Mouse (Mus musculus) kidney, embryonic 16.5 days (tissue): ENCODE data around the gene Insm1. TPM values are rescaled to one million over a fixed set of nuclear protein-coding genes. Genes with fewer than 3 reads are reported as not detected.

Experiments
- ATAC-seq: fragments of 200-750 bp; cut with Nextera tagmentation; 2 replicates; pipeline ENCODE4 v1.8.0; 2017; ENCODE audit warnings: moderate TSS enrichment; ENCODE audit not compliant: low FRiP score, low TSS enrichment
- H3K27ac ChIP-seq: fragments of 300-500 bp; sonication (generic); 2 replicates; pipeline ENCODE4 v1.5.1; 2014; ENCODE audit warnings: low read length
- H3K27me3 ChIP-seq: fragments of 300-500 bp; sonication (generic); 2 replicates; pipeline ENCODE4 v1.6.1; 2014; ENCODE audit warnings: low read length, control low read depth, mixed read lengths; ENCODE audit not compliant: insufficient read depth
- H3K36me3 ChIP-seq: fragments of 300-500 bp; sonication (generic); 2 replicates; pipeline ENCODE4 v1.6.1; 2014; ENCODE audit warnings: low read length, control low read depth, mixed read lengths; ENCODE audit not compliant: insufficient read depth
- H3K4me1 ChIP-seq: fragments of 300-500 bp; sonication (generic); 2 replicates; pipeline ENCODE4 v1.6.1; 2014; ENCODE audit warnings: low read length, control low read depth, mixed read lengths; ENCODE audit not compliant: insufficient read depth
- H3K4me2 ChIP-seq: fragments of 300-500 bp; sonication (generic); replicated peaks from 2 replicates; pipeline ENCODE4 v1.6.1; 2014; ENCODE audit warnings: low read depth, low read length
- H3K4me3 ChIP-seq: fragments of 300-500 bp; sonication (generic); 2 replicates; pipeline ENCODE4 v1.5.1; 2014; ENCODE audit warnings: mild to moderate bottlenecking, low read length
- H3K9ac ChIP-seq: fragments of 300-500 bp; sonication (generic); replicated peaks from 2 replicates; pipeline ENCODE4 v1.6.1; 2014; ENCODE audit warnings: low read length
- H3K9me3 ChIP-seq: fragments of 300-500 bp; sonication (generic); 2 replicates; pipeline ENCODE4 v1.6.1; 2016; ENCODE audit warnings: low read length, control low read depth
- WGBS: fragments of 180-500 bp; shearing (Covaris S2); extraction: QIAGEN DNeasy Blood & Tissue Kit; methylation state at CpG from one replicate; pipeline ENCODE4 v1.1.7; 2014; 5-methylcytosine and 5-hydroxymethylcytosine counted together
- polyA plus RNA-seq: library from polyadenylated mRNA; unstranded; fragments of >200 nt; fragmentation: Nextera tagmentation; extraction: Ambion mirVana; gene quantifications from 2 replicates; pipeline ENCODE4 v1.2.1, GENCODE M21; 2015

Gene Insm1
- polyA plus RNA-seq: not detected in 2 replicates

GRCm38 (mm10) chr2:146221076-146221928 lies at the start of gene Insm1:
Gene Insm1, plus strand, starts transcription at chr2:146221921.
- Histone ChIP-seq H3K27ac (no peak within 1 kb of the TSS), H3K9ac (peak within 1 kb of the TSS; percentile 16; the same call in 1 of the 2 replicates), H3K4me2 (peak within 1 kb of the TSS; percentile 94), H3K4me1 (peaks cover 41% of the 10 kb centered on the region), H3K27me3 (peaks cover 91% of the 10 kb centered on the region), H3K9me3 (no peaks in the 10 kb centered on the region), H3K4me3 (peak within 1 kb of the TSS; percentile 55), H3K36me3 (no peaks in the 10 kb centered on the region)
- WGBS: under 1% methylated on average over 60 of the region's 86 CpGs
- ATAC-seq: peak; percentile 64

GRCm38 (mm10) chr2:146172106-146172505 lies 49.6 kb upstream of the Insm1 start:
- H3K9ac ChIP-seq: no peak overlapping the region
- ATAC-seq: no peak
- H3K36me3 ChIP-seq: no peaks in the 10 kb centered on the region
- no peaks in the 10 kb centered on the region for H3K9me3 ChIP-seq
- H3K4me3 ChIP-seq: no peak overlapping the region
- H3K4me1 ChIP-seq: peaks cover 4% of the 10 kb centered on the region; the same call in 1 of the 2 replicates
- no peak overlapping the region for H3K4me2 ChIP-seq
- H3K27me3 ChIP-seq: no peaks in the 10 kb centered on the region
- 26% methylated on average over 4 of the region's 4 CpGs for WGBS
- H3K27ac ChIP-seq: no peak overlapping the region

GRCm38 (mm10) chr2:146174173-146174572 lies 47.5 kb upstream of the Insm1 start:
- Histone ChIP-seq H3K4me1 (no peaks in the 10 kb centered on the region), H3K9me3 (peaks cover 4% of the 10 kb centered on the region; the same call in 1 of the 2 replicates), H3K9ac (no peak overlapping the region), H3K27me3 (no peaks in the 10 kb centered on the region), H3K36me3 (no peaks in the 10 kb centered on the region), H3K4me2 (no peak overlapping the region), H3K27ac (no peak overlapping the region), H3K4me3 (no peak overlapping the region)
- WGBS: 86% methylated on average over 7 of the region's 7 CpGs
- no peak for ATAC-seq

- WGBS: 78% methylated on average over 1 of the region's 1 CpGs
- no peak for ATAC-seq
- Histone ChIP-seq H3K9ac (no peak overlapping the region), H3K4me1 (no peaks in the 10 kb centered on the region), H3K4me2 (no peak overlapping the region), H3K9me3 (peaks cover 4% of the 10 kb centered on the region; the same call in 1 of the 2 replicates), H3K36me3 (no peaks in the 10 kb centered on the region), H3K4me3 (no peak overlapping the region), H3K27me3 (no peaks in the 10 kb centered on the region), H3K27ac (no peak overlapping the region)
These were observed 43.0 kb upstream of the Insm1 start for GRCm38 (mm10) chr2:146178718-146179117.

- Histone ChIP-seq H3K9ac (no peak overlapping the region), H3K27ac (no peak overlapping the region), H3K4me1 (no peaks in the 10 kb centered on the region), H3K4me2 (no peak overlapping the region), H3K4me3 (no peak overlapping the region), H3K27me3 (no peaks in the 10 kb centered on the region), H3K9me3 (no peaks in the 10 kb centered on the region), H3K36me3 (no peaks in the 10 kb centered on the region)
- 75% methylated on average over 24 of the region's 24 CpGs for WGBS
- no peak for ATAC-seq
These were observed 37.6 kb upstream of the Insm1 start for GRCm38 (mm10) chr2:146183830-146184793.

GRCm38 (mm10) chr2:146196126-146196525 lies 25.6 kb upstream of the Insm1 start:
- ATAC-seq: no peak
- no peak overlapping the region for H3K4me2 ChIP-seq
- no peak overlapping the region for H3K9ac ChIP-seq
- WGBS: 90% methylated on average over 11 of the region's 11 CpGs
- no peaks in the 10 kb centered on the region for H3K36me3 ChIP-seq
- no peak overlapping the region for H3K4me3 ChIP-seq
- no peak overlapping the region for H3K27ac ChIP-seq
- no peaks in the 10 kb centered on the region for H3K4me1 ChIP-seq
- no peaks in the 10 kb centered on the region for H3K9me3 ChIP-seq
- no peaks in the 10 kb centered on the region for H3K27me3 ChIP-seq

GRCm38 (mm10) chr2:146197947-146198346 lies 23.8 kb upstream of the Insm1 start:
- no peak for ATAC-seq
- H3K27ac ChIP-seq: no peak overlapping the region
- H3K4me1 ChIP-seq: no peaks in the 10 kb centered on the region
- WGBS: 61% methylated on average over 7 of the region's 7 CpGs
- no peaks in the 10 kb centered on the region for H3K36me3 ChIP-seq
- H3K27me3 ChIP-seq: no peaks in the 10 kb centered on the region
- no peak overlapping the region for H3K4me3 ChIP-seq
- no peak overlapping the region for H3K9ac ChIP-seq
- no peak overlapping the region for H3K4me2 ChIP-seq
- H3K9me3 ChIP-seq: no peaks in the 10 kb centered on the region

GRCm38 (mm10) chr2:146210968-146211367 lies 10.8 kb upstream of the Insm1 start:
- Histone ChIP-seq H3K9me3 (no peaks in the 10 kb centered on the region), H3K4me3 (no peak overlapping the region), H3K9ac (no peak overlapping the region), H3K4me1 (no peaks in the 10 kb centered on the region), H3K36me3 (no peaks in the 10 kb centered on the region), H3K27me3 (peaks cover 15% of the 10 kb centered on the region), H3K4me2 (no peak overlapping the region), H3K27ac (no peak overlapping the region)
- WGBS: 30% methylated on average over 4 of the region's 4 CpGs
- no peak for ATAC-seq

GRCm38 (mm10) chr2:146214715-146215114 lies 7.0 kb upstream of the Insm1 start:
- Histone ChIP-seq H3K9me3 (no peaks in the 10 kb centered on the region), H3K4me1 (peaks cover 13% of the 10 kb centered on the region), H3K27me3 (peaks cover 48% of the 10 kb centered on the region), H3K4me3 (no peak overlapping the region), H3K9ac (no peak overlapping the region), H3K27ac (no peak overlapping the region), H3K4me2 (no peak overlapping the region), H3K36me3 (no peaks in the 10 kb centered on the region)
- 1% methylated on average over 9 of the region's 9 CpGs for WGBS
- ATAC-seq: peak; percentile 28; the same call in 1 of the 2 replicates
